Mouse (Mus musculus): ENCODE measurements around the gene Arhgef5.

- TF ChIP-seq CTCF (IDR thresholded peaks at IDR 0.05; ENCODE audit: extremely low read depth, insufficient read length, insufficient replicate concordance, low read depth, low read length) (no peak), POLR2A (IDR thresholded peaks at IDR 0.05; ENCODE audit: low read depth, low read length) (no peak)
Observed at GRCm38 (mm10) chr6:43335619-43336234, 70.3 kb downstream of the Arhgef5 start.
